Mouse (Mus musculus) brown adipose tissue, adult 24 weeks (tissue): Measurements from ENCODE around the gene Slc24a2. TPM values are rescaled to one million over a fixed set of nuclear protein-coding genes. Genes with fewer than 3 reads are reported as not detected.

Experiments
- H3K27ac ChIP-seq: fragments of 200-500 bp; replicated peaks from 2 replicates; pipeline ENCODE4 v1.5.1; 2012; ENCODE audit warnings: low read depth, mild to moderate bottlenecking, low read length
- H3K4me1 ChIP-seq: fragments of 200-500 bp; 2 replicates; pipeline ENCODE4 v1.6.1; 2012; ENCODE audit warnings: low read length, mixed read lengths; ENCODE audit not compliant: control insufficient read depth, insufficient read depth, insufficient read length
- H3K4me3 ChIP-seq: fragments of 200-500 bp; 2 replicates; pipeline ENCODE4 v1.5.1; 2012; ENCODE audit warnings: low read depth, mild to moderate bottlenecking, low read length, moderate library complexity; ENCODE audit not compliant: insufficient read depth
- polyA plus RNA-seq: library from polyadenylated mRNA; stranded (reverse); fragments of >200 nt; gene quantifications from 2 replicates; pipeline ENCODE4 v1.2.4, GENCODE M21; 2012; ENCODE audit not compliant: missing spikeins, insufficient read depth, insufficient read length

Slc24a2 gene
- not detected in 2 replicates for polyA plus RNA-seq

- Histone ChIP-seq H3K4me1 (no peaks in the 10 kb centered on the region), H3K4me3 (peak within 1 kb of the TSS; percentile 54), H3K27ac (no peak within 1 kb of the TSS)
Measured at GRCm38 (mm10) chr4:87229960-87230551, at the start of gene Slc24a2. Gene Slc24a2 (minus strand): TSS chr4:87230477.

- H3K4me1 ChIP-seq: no peaks in the 10 kb centered on the region
- H3K4me3 ChIP-seq: no peak overlapping the region
- no peak overlapping the region for H3K27ac ChIP-seq
Measured at GRCm38 (mm10) chr4:87274825-87275224, 44.5 kb upstream of the Slc24a2 start.

GRCm38 (mm10) chr4:87274276-87274675, 44.0 kb upstream of the Slc24a2 start:
- Histone ChIP-seq H3K4me3 (no peak overlapping the region), H3K27ac (no peak overlapping the region), H3K4me1 (no peaks in the 10 kb centered on the region)

DNA sequence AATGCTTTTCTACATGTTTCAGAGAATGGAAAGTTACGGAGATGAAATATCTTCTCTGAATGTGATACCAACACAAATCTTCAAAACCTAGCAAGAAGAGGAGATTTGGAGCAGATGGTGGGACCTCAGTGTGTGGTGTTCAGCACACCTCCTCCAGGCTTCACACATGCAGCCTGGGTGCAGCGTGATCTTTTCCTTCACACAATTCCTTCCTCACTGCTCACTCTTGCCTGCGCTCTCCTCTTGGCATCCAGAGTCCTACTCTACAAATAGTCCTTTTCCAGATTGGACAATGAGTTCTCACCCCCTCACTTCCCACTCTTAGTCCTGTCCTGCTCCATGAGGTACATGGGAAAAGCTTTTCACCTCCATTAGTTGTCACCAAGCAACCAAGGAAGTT, 43.2 kb upstream of the Slc24a2 start:
- no peak overlapping the region for H3K4me3 ChIP-seq
- H3K27ac ChIP-seq: no peak overlapping the region
- no peaks in the 10 kb centered on the region for H3K4me1 ChIP-seq

- Histone ChIP-seq H3K4me1 (no peaks in the 10 kb centered on the region), H3K27ac (no peak overlapping the region), H3K4me3 (peak overlapping the region; percentile 54)
Measured at GRCm38 (mm10) chr4:87229224-87229959, 885 bp downstream of the Slc24a2 start.

- Histone ChIP-seq H3K27ac (no peak overlapping the region), H3K4me3 (no peak overlapping the region), H3K4me1 (no peaks in the 10 kb centered on the region)
Measured at GRCm38 (mm10) chr4:87221586-87221985, 8.7 kb downstream of the Slc24a2 start.

DNA sequence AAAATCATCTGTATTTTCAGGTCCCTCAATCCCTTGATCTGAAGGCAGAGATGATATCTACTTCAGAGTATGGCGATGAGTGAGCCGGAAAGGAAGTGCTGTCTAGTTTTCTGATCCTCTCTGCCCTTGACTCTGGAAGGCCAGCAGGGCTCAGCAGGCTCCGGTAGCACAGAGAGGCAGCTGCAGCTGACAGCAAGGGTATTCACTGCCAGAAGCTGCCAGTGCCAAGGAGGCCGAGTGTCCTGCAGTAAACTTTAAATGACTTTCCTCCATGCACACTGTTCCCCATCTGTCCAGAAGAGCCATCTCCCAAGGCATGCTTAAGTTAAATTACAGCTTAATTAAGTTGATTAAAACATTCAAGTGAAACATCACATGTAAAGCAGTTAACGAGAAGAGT, 12.1 kb downstream of the Slc24a2 start:
- Histone ChIP-seq H3K27ac (no peak overlapping the region), H3K4me1 (no peaks in the 10 kb centered on the region), H3K4me3 (no peak overlapping the region)

GRCm38 (mm10) chr4:87211344-87211978, 18.8 kb downstream of the Slc24a2 start:
- no peak overlapping the region for H3K4me3 ChIP-seq
- H3K4me1 ChIP-seq: no peaks in the 10 kb centered on the region
- H3K27ac ChIP-seq: no peak overlapping the region

- H3K4me1 ChIP-seq: no peaks in the 10 kb centered on the region
- no peak overlapping the region for H3K27ac ChIP-seq
- no peak overlapping the region for H3K4me3 ChIP-seq
Measured at GRCm38 (mm10) chr4:87210533-87210932, 19.7 kb downstream of the Slc24a2 start.

DNA sequence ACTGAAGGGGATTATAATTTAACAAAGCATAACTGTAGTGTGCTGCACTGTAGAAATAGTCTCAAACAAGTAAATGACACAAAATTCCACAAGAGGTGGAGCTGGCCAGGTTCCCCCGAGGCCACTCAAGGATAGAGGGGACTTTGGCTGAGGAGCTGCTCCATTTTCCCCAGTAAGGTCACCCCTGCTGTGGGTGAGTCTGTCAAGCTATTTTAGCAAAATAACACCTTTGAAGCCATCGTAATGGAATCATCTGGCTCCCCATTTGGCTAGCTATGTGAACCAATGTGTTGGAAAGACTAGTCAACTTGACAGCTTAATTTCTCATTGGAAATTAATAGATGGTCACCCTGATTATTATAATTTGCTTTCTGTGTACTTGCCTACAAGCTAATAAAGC, 28.2 kb downstream of the Slc24a2 start:
- Histone ChIP-seq H3K4me3 (no peak overlapping the region), H3K27ac (no peak overlapping the region), H3K4me1 (no peaks in the 10 kb centered on the region)

DNA sequence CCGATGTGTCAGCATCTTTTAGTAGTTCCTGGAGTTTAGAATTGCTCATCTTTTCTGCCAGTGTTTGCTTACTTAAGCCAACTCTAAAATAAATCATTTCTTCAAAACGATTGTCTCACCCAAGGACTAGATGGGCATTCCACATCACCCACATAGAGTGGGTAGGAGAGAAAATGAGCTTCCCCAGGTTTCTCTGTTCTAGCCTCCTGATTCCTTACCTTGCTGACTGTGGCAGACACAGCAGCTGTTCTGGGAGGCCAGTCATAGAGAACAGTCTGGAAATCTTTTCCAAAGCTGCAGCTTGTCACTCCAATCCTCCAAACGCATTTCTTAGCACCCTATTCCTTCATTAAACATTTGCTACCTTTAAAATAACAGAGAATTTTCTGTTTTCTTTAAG, 29.0 kb downstream of the Slc24a2 start:
- Histone ChIP-seq H3K4me1 (no peaks in the 10 kb centered on the region), H3K27ac (no peak overlapping the region), H3K4me3 (no peak overlapping the region)

DNA sequence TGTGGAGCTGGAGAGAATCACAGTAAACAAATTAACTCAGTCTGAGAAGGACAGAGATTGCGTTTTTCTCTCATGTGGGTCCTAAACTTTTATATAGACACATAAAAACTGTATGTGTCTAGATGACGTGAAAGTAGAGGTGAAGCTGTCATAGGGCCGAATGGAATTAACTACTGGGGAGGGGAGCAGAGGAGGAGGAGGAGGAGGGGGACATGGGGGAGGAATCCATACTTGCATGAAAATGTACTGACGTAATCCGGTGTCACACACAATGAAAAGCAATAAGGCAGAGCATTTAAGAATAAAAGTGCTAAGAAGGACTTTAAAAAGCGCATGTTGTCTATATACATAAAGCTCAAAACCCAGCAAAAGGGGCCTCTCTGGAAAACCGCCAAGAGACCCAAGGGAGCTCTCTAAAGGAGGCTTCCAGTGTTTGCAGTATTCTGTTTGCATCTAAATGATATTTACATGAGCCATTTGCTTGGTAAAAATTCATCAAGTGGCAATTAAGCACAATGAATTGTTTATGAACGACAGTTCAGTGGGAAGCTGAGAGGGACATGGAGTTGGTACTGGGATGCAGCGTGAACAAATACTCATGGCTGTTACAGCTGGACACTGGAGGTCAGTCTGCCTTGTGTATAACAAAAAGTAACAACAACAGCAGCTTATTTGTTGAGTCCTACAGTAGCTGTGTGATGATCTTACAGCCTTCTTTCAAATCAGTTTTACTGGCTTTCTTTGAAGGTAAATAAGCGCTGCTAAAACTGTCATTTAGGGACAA, 45.9 kb downstream of the Slc24a2 start:
- H3K4me3 ChIP-seq: no peak overlapping the region
- no peaks in the 10 kb centered on the region for H3K4me1 ChIP-seq
- H3K27ac ChIP-seq: no peak overlapping the region

DNA sequence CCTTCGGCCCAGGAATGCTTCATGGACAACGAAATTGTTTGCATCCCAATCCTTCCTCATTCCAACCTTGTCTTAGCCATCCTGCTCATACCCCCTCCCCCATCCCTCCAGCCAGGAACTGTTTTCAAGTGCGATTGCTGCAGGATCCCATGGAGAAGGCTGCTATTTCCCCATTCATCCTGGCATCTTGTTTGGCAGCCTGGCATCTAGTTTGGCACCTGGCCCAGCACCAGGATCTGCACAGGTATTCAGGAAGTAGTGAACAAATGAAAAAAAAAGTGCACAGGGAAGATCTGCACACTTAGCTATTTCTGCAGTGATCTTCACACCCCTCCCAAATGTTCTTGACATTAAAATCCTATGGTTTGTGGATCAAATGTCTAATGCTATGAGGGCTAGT, 53.2 kb downstream of the Slc24a2 start:
- Histone ChIP-seq H3K4me3 (no peak overlapping the region), H3K4me1 (no peaks in the 10 kb centered on the region), H3K27ac (no peak overlapping the region)

GRCm38 (mm10) chr4:87163945-87164344, 66.3 kb downstream of the Slc24a2 start:
- Histone ChIP-seq H3K4me1 (no peaks in the 10 kb centered on the region), H3K27ac (no peak overlapping the region), H3K4me3 (no peak overlapping the region)

DNA sequence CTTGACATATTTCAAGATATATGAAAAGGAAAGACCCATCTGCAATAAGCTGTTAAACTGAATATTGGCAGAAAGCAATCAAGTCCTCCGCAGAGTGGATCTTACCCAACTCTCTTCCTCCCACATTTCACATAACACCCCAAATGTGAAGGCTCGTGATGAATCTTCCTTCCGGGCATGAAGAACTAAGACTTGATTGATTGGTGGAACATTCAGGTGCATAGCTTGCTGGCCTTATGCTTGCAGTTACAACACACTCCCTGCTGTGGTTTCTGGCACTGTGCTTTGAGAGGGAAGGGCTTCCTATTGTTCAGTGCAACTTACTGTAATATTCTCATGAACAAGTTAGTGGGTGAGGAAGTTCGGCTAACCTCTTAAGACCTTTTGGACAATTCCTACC, 72.2 kb downstream of the Slc24a2 start:
- Histone ChIP-seq H3K4me1 (no peaks in the 10 kb centered on the region), H3K27ac (no peak overlapping the region), H3K4me3 (no peak overlapping the region)
